Mouse (Mus musculus): ENCODE results near the gene Txnrd3.
A peak's percentile ranks its signal among the peaks of the same experiment; 100 is the strongest.

The Txnrd3 gene

GRCm38 (mm10) chr6:89658342-89658741, 14.6 kb downstream of the Txnrd3 start:
- DNase-seq: no peak

- no peak for DNase-seq
These were observed 15.1 kb downstream of the Txnrd3 start for GRCm38 (mm10) chr6:89658931-89659330.

GRCm38 (mm10) chr6:89659692-89660423, 16.1 kb downstream of the Txnrd3 start:
- DNase-seq: peak; percentile 30

GRCm38 (mm10) chr6:89660490-89660889, 16.7 kb downstream of the Txnrd3 start:
- DNase-seq: no peak

- DNase-seq: no peak
These were observed 18.7 kb downstream of the Txnrd3 start for GRCm38 (mm10) chr6:89662521-89662920.

GRCm38 (mm10) chr6:89665155-89665554, 21.4 kb downstream of the Txnrd3 start:
- DNase-seq: no peak

- no peak for DNase-seq
These were observed 21.9 kb downstream of the Txnrd3 start for GRCm38 (mm10) chr6:89665667-89666066.

- no peak for DNase-seq
These were observed 23.2 kb downstream of the Txnrd3 start for GRCm38 (mm10) chr6:89666976-89667375.

GRCm38 (mm10) chr6:89669556-89669955, 25.8 kb downstream of the Txnrd3 start:
- no peak for DNase-seq

- peak; percentile 2 for DNase-seq
These were observed 27.6 kb downstream of the Txnrd3 start for GRCm38 (mm10) chr6:89671431-89671830.

GRCm38 (mm10) chr6:89672641-89673040, 28.9 kb downstream of the Txnrd3 start:
- DNase-seq: no peak

GRCm38 (mm10) chr6:89673135-89673780, 29.5 kb downstream of the Txnrd3 start:
- no peak for DNase-seq

GRCm38 (mm10) chr6:89678522-89678921, 34.7 kb downstream of the Txnrd3 start:
- DNase-seq: no peak

GRCm38 (mm10) chr6:89679291-89679835, 35.6 kb downstream of the Txnrd3 start:
- peak; percentile 61 for DNase-seq

- DNase-seq: peak; percentile 76
These were observed 36.4 kb downstream of the Txnrd3 start for GRCm38 (mm10) chr6:89680155-89680554.

GRCm38 (mm10) chr6:89684231-89684630, 40.4 kb downstream of the Txnrd3 start:
- DNase-seq: no peak

GRCm38 (mm10) chr6:89687100-89687499, 43.3 kb downstream of the Txnrd3 start:
- DNase-seq: no peak

- no peak for DNase-seq
These were observed 62.8 kb downstream of the Txnrd3 start for GRCm38 (mm10) chr6:89706624-89707023.

GRCm38 (mm10) chr6:89707240-89707639, 63.5 kb downstream of the Txnrd3 start, which contains the start of gene Vmn1r40:
Gene Vmn1r40, plus strand, starts transcription at chr6:89707540.
- DNase-seq: no peak

GRCm38 (mm10) chr6:89718051-89718450, 74.3 kb downstream of the Txnrd3 start:
- no peak for DNase-seq

Measured in thymus, postnatal 14 days (tissue).